Mouse (Mus musculus) embryo, embryonic 9.5 days (tissue): ENCODE results near the gene Tmem219.

Source experiments
- DNase-seq: peaks from one replicate; pipeline ENCODE4 v3.0.0-alpha.2; 2017; ENCODE audit errors: extremely low spot score

Gene Tmem219

DNA sequence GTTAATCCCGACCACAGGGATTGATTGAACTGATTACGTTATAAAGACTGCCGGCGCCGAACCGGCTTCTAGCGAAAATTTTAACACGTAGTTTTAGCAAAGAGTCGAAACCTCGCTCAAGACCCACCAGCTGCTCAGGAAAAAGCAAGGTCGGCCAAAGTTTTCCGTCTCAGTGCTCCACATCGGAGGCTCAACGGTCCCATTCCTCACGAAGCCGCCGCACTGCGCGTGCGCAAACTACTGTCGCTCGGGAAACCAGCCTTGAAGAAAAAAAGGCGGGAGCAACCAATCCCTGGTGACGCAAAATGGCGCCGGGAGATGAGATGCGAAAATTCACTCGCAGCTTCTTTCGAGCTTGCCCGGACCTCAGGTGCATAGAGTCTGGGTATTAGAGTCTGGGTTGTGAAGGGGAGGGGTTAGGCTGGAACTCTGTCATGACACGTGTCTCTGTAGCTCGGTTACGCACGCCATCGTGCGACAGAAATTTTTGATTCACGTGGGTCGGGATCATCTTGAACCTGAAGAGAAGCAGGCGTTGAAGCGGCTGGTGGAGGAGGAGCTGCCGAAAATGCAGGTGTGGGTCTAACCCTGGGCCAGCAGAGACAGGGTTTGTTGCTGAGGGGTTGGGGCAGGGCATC is 60.5 kb downstream of the Tmem219 start, which contains the start of gene Ino80e:
TSS of gene Ino80e (minus strand) at position 231 of the 638 bp plus-strand sequence.
- peak; percentile 92 for DNase-seq

DNA sequence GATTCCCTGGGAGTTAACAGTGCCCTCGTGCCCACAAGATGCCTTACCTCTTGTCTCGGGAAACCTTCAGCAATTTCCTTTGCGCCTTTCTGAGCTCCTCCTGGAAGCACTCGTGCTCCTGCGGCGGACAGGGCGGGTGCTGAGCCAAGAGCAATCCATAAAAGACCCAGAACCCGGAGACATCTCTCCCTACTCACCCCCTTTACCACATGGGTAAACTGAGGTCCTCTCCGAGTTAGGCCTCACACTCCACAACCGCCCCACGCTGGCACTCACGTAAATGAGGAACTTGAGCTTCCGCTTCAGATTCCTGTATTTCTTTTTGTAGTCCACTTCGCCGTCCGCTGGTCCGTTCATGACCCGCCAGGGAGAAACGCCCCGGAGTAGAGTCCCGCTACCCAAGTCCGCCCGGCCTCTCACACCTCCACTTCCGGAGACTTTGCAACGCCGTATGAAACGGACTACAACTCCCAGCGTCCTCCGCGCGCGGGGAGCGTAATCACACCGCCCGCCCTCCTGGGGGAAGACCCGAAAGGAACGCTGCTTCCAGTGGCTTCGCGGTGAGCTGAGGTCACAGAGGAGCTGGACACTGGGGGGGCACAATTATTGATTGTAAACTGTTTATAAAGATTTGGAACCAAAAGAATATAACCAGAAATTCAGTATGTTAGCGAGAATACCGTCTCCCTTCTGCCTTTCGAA is 61.1 kb downstream of the Tmem219 start, which contains the start of gene Hirip3:
TSS of gene Hirip3 (plus strand) at position 544 of the 702 bp plus-strand sequence.
- peak; percentile 95 for DNase-seq

DNA sequence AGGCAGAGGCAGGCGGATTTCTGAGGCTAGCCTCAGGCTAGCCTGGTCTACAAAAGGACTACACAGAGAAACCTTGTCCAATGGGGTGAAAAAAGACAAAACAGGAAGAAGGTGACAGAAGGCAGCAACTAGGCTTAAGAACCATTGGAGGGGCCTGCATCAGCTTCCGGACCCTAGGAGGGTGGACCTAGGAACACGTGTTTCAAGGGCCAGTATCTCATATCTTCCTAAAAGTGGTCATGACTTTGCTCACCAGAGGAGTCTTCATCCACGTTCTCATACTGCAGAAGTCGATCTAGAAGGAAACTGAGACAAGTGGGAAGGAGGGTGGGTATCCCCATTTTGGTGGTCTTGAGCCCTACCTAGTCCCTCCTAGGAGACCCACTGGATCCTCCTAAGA is 61.7 kb downstream of the Tmem219 start:
- DNase-seq: no peak

DNA sequence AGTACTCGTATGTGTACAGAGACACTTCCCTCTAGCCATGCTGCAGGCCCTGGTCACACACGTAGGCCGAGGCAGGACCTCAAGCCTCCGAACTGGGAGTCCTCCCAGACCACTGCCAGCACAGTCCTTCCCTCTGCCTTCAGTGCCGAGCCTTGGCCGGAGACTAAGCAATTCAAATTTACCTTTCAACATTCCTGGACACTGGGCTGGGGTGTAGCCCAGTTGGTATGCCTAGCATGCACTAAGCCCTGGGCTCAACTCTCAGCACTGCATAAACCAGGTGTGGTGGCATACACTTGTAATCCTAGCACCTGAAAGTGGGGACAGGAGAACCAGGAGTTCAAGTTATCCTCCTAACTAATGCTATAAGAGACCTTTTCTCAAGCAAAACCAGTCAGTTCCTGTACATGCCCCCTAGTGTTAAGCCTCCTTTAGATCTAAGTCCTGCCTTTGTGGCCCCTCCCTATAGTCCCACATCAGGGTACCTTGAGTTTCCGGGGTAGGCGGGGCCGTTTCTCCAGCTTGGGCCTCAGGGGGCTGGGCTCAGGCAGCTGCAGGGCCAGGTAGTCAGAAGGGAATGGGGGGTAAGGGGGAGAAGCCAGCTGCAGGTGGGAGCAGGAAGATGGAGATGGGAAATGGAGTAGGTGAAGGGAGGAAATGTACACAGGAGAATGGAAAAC is 65.8 kb downstream of the Tmem219 start:
- no peak for DNase-seq

DNA sequence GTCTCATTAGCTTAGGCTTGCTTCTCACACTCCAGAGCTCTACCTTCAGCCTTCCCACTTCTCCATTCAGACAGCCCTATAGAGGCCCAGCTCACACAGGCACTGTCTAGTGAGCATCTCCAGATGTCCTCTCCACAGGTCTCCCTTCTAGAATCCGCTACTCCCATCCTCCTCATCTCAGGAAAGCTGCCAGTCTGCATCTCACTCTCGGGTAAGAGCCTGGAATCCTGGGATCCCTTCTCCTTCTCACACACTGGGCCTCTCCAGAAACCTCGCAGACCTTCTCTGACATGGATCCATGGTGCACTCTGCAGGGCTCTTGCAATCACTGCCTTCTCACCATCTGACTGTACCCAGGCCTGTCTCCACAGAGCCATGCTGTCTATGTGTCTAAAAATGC is 67.1 kb downstream of the Tmem219 start:
- DNase-seq: no peak

DNA sequence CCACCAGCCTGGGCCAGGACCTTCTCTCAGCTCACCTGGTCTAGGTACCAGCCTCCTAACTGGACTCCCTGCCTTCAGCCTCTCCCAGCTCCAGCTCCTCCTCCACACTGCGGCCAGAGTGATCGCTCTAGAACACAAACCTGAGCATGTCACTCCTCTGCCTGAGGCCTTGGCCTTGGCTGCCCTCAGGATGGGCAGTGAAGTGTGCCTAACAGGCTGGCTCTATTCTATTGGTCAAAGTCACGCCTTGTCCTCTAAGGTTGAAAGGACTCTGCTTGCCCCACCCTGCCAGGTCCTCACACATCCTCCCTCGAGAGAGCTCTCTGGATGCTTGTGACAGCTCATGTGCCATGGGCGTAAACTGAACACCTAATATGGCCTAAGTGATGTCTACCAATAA is 69.3 kb downstream of the Tmem219 start:
- no peak for DNase-seq

DNA sequence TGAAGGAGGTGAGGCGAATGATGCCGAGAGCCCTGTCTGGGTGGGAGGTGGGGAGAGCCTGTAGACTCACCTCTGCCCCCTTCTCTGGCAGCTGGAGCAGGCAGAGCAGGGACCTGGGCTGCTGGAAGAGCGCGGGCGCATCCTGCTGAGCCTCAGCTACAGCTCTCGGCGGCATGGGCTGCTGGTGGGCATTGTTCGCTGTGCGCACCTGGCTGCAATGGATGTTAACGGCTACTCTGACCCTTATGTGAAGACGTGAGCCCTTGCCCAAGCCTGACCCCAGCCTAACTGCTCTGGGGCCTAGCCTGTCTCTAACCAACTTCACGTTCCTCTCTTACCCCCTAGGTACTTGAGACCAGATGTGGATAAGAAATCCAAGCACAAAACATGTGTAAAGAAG is 71.5 kb downstream of the Tmem219 start:
- no peak for DNase-seq

DNA sequence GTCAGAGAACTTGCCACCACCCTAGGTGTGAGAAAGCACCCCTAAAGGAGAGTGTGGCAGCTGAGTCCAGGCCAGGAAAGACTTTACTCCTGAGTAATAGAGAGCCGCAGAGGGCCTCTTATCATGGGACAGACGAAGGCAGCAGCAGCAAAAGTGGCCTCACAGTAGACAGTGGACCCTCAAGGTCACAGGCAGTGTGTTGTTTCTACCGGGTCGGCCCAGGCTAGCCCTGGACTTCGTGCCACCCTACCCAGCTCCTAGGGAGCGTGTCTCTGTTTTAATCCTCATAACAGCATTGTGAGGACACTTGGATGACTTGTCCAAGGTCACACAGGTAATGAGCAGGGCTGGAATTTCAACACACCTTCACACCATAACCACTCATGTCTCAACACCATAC is 72.6 kb downstream of the Tmem219 start:
- no peak for DNase-seq

GRCm38 (mm10) chr7:126848794-126849193 is 73.9 kb downstream of the Tmem219 start:
- no peak for DNase-seq

- DNase-seq: peak; percentile 68
These were observed 75.0 kb downstream of the Tmem219 start for GRCm38 (mm10) chr7:126847421-126848398.

- no peak for DNase-seq
These were observed 75.6 kb downstream of the Tmem219 start, which contains the start of gene Doc2a for GRCm38 (mm10) chr7:126847116-126847420. Gene Doc2a (plus strand): TSS chr7:126847416.

- no peak for DNase-seq
These were observed 77.2 kb downstream of the Tmem219 start for GRCm38 (mm10) chr7:126845516-126845915.

GRCm38 (mm10) chr7:126843276-126843675 is 79.4 kb downstream of the Tmem219 start:
- no peak for DNase-seq
